Mouse (Mus musculus) embryonic facial prominence, embryonic 10.5 days (tissue): ENCODE data around the gene Xxylt1. TPM values are rescaled to one million over a fixed set of nuclear protein-coding genes. Genes with fewer than 3 reads are reported as not detected.
"Not testable (repeated sequence)": the region's sequence is repeated elsewhere in the genome, so short reads cannot be mapped to it uniquely, and the experiment has no call there.

Source experiments
- DNase-seq: peaks from one replicate; pipeline ENCODE4 v3.0.0-alpha.2; 2017; ENCODE audit warnings: low spot score
- H3K27ac ChIP-seq: fragments of 300-500 bp; sonication (generic); replicated peaks from 2 replicates; pipeline ENCODE4 v1.5.1; 2016; ENCODE audit warnings: mild to moderate bottlenecking
- H3K27me3 ChIP-seq: fragments of 300-500 bp; sonication (generic); replicated peaks from 2 replicates; pipeline ENCODE4 v1.6.1; 2016; ENCODE audit warnings: low read depth, mild to moderate bottlenecking; ENCODE audit not compliant: poor library complexity, severe bottlenecking
- H3K36me3 ChIP-seq: fragments of 300-500 bp; sonication (generic); replicated peaks from 2 replicates; pipeline ENCODE4 v1.6.1; 2016; ENCODE audit warnings: mild to moderate bottlenecking, moderate library complexity
- H3K4me1 ChIP-seq: fragments of 300-500 bp; sonication (generic); 2 replicates; pipeline ENCODE4 v1.6.1; 2016
- H3K4me3 ChIP-seq: fragments of 300-500 bp; sonication (generic); 2 replicates; pipeline ENCODE4 v1.5.1; 2016; ENCODE audit warnings: mild to moderate bottlenecking, moderate library complexity
- H3K9me3 ChIP-seq: fragments of 300-500 bp; sonication (generic); 2 replicates; pipeline ENCODE4 v1.6.1; 2016; ENCODE audit warnings: mild to moderate bottlenecking
- WGBS: fragments of 180-500 bp; shearing (Covaris S2); methylation state at CpG from one replicate; pipeline ENCODE4 v1.1.7; 2016; 5-methylcytosine and 5-hydroxymethylcytosine counted together
- polyA plus RNA-seq: library from polyadenylated mRNA; unstranded; fragments of >200 nt; fragmentation: Nextera tagmentation; extraction: Ambion mirVana; gene quantifications from 2 replicates; pipeline ENCODE4 v1.2.1, GENCODE M21; 2016

Gene Xxylt1
- polyA plus RNA-seq, 1 experiment from 2014 or later, result 14.5 TPM

GRCm38 (mm10) chr16:31016669-31017068 lies 64.6 kb downstream of the Xxylt1 start:
- Histone ChIP-seq H3K36me3 (0 out of 2 replicates have a peak, but pooled peaks cover 4% of the 10 kb centered on the region), H3K4me1 (peaks cover 29% of the 10 kb centered on the region), H3K4me3 (no peak overlapping the region), H3K27me3 (no peaks in the 10 kb centered on the region), H3K9me3 (no peaks in the 10 kb centered on the region), H3K27ac (no peak overlapping the region)
- DNase-seq, result no peak
- 84% methylated on average over 2 of the region's 2 CpGs for WGBS

- H3K4me1 ChIP-seq, result peaks cover 26% of the 10 kb centered on the region
- H3K27ac ChIP-seq, result no peak overlapping the region
- peak; percentile 32 for DNase-seq
- H3K36me3 ChIP-seq, result 0 out of 2 replicates have a peak, but pooled peaks cover 4% of the 10 kb centered on the region
- no peak overlapping the region for H3K4me3 ChIP-seq
- no peaks in the 10 kb centered on the region for H3K9me3 ChIP-seq
- WGBS, result 78% methylated on average over 8 of the region's 8 CpGs
- no peaks in the 10 kb centered on the region for H3K27me3 ChIP-seq
Measured at GRCm38 (mm10) chr16:31016169-31016568, 65.1 kb downstream of the Xxylt1 start.

- H3K4me3 ChIP-seq, result no peak overlapping the region
- 90% methylated on average over 1 of the region's 1 CpGs for WGBS
- H3K27me3 ChIP-seq, result no peaks in the 10 kb centered on the region
- DNase-seq, result no peak
- H3K4me1 ChIP-seq, result peaks cover 18% of the 10 kb centered on the region; the same call in 1 of the 2 replicates
- no peaks in the 10 kb centered on the region for H3K9me3 ChIP-seq
- 0 out of 2 replicates have a peak, but pooled peaks cover 4% of the 10 kb centered on the region for H3K36me3 ChIP-seq
- no peak overlapping the region for H3K27ac ChIP-seq
Measured at GRCm38 (mm10) chr16:31015271-31015670, 66.0 kb downstream of the Xxylt1 start.

GRCm38 (mm10) chr16:31012236-31012635 lies 69.0 kb downstream of the Xxylt1 start:
- Histone ChIP-seq H3K9me3 (no peaks in the 10 kb centered on the region), H3K4me1 (peaks cover 17% of the 10 kb centered on the region; the same call in 1 of the 2 replicates), H3K27ac (no peak overlapping the region), H3K27me3 (no peaks in the 10 kb centered on the region), H3K4me3 (no peak overlapping the region), H3K36me3 (peaks cover 4% of the 10 kb centered on the region)
- 93% methylated on average over 10 of the region's 10 CpGs for WGBS
- DNase-seq, result no peak

- DNase-seq, result no peak
- no peaks in the 10 kb centered on the region for H3K9me3 ChIP-seq
- no peak overlapping the region for H3K27ac ChIP-seq
- peaks cover 12% of the 10 kb centered on the region for H3K36me3 ChIP-seq
- peaks cover 17% of the 10 kb centered on the region; the same call in 1 of the 2 replicates for H3K4me1 ChIP-seq
- 85% methylated on average over 5 of the region's 5 CpGs for WGBS
- H3K27me3 ChIP-seq, result no peaks in the 10 kb centered on the region
- H3K4me3 ChIP-seq, result no peak overlapping the region
Measured at GRCm38 (mm10) chr16:31010443-31010842, 70.8 kb downstream of the Xxylt1 start.

GRCm38 (mm10) chr16:31008326-31008725 lies 72.9 kb downstream of the Xxylt1 start:
- H3K27me3 ChIP-seq, result no peaks in the 10 kb centered on the region
- no peak overlapping the region for H3K27ac ChIP-seq
- no peaks in the 10 kb centered on the region for H3K9me3 ChIP-seq
- no peak overlapping the region for H3K4me3 ChIP-seq
- DNase-seq, result no peak
- peaks cover 32% of the 10 kb centered on the region for H3K4me1 ChIP-seq
- WGBS, result 86% methylated on average over 7 of the region's 7 CpGs
- peaks cover 12% of the 10 kb centered on the region for H3K36me3 ChIP-seq

GRCm38 (mm10) chr16:31007582-31007981 lies 73.7 kb downstream of the Xxylt1 start:
- DNase-seq, result no peak
- H3K4me1 ChIP-seq, result peaks cover 32% of the 10 kb centered on the region
- no peaks in the 10 kb centered on the region for H3K27me3 ChIP-seq
- H3K9me3 ChIP-seq, result no peaks in the 10 kb centered on the region
- WGBS, result 93% methylated on average over 12 of the region's 12 CpGs
- H3K27ac ChIP-seq, result no peak overlapping the region
- no peak overlapping the region for H3K4me3 ChIP-seq
- peaks cover 12% of the 10 kb centered on the region for H3K36me3 ChIP-seq

GRCm38 (mm10) chr16:31005693-31006092 lies 75.5 kb downstream of the Xxylt1 start:
- 75% methylated on average over 7 of the region's 7 CpGs for WGBS
- H3K36me3 ChIP-seq, result peaks cover 12% of the 10 kb centered on the region
- H3K27ac ChIP-seq, result no peak overlapping the region
- no peaks in the 10 kb centered on the region for H3K9me3 ChIP-seq
- H3K4me1 ChIP-seq, result peaks cover 35% of the 10 kb centered on the region
- no peaks in the 10 kb centered on the region for H3K27me3 ChIP-seq
- no peak for DNase-seq
- H3K4me3 ChIP-seq, result no peak overlapping the region

GRCm38 (mm10) chr16:31004321-31004682 lies 76.9 kb downstream of the Xxylt1 start:
- Histone ChIP-seq H3K27ac (peak overlapping the region; percentile 45), H3K4me3 (no peak overlapping the region), H3K4me1 (peaks cover 35% of the 10 kb centered on the region), H3K36me3 (peaks cover 12% of the 10 kb centered on the region), H3K9me3 (no peaks in the 10 kb centered on the region), H3K27me3 (no peaks in the 10 kb centered on the region)
- no peak for DNase-seq
- 46% methylated on average over 2 of the region's 2 CpGs for WGBS

GRCm38 (mm10) chr16:31003592-31004320 lies 77.5 kb downstream of the Xxylt1 start:
- Histone ChIP-seq H3K4me1 (peaks cover 34% of the 10 kb centered on the region), H3K27ac (peak overlapping the region; percentile 48), H3K36me3 (peaks cover 12% of the 10 kb centered on the region), H3K4me3 (peak overlapping the region; percentile 29; the same call in 1 of the 2 replicates)
- peak; percentile 40 for DNase-seq
- WGBS, result 15% methylated on average over 10 of the region's 10 CpGs
- H3K27me3 ChIP-seq, H3K9me3 ChIP-seq: not testable (repeated sequence)

- DNase-seq, result no peak
- Histone ChIP-seq H3K36me3 (peaks cover 12% of the 10 kb centered on the region), H3K27ac (peak overlapping the region; percentile 48), H3K9me3 (no peaks in the 10 kb centered on the region), H3K27me3 (no peaks in the 10 kb centered on the region), H3K4me1 (peaks cover 32% of the 10 kb centered on the region), H3K4me3 (no peak overlapping the region)
- WGBS, result 68% methylated on average over 6 of the region's 6 CpGs
Measured at GRCm38 (mm10) chr16:31002926-31003325, 78.3 kb downstream of the Xxylt1 start.

GRCm38 (mm10) chr16:31002117-31002516 lies 79.1 kb downstream of the Xxylt1 start:
- Histone ChIP-seq H3K9me3 (no peaks in the 10 kb centered on the region), H3K4me3 (no peak overlapping the region), H3K27ac (no peak overlapping the region; the same call in 1 of the 2 replicates), H3K27me3 (no peaks in the 10 kb centered on the region), H3K36me3 (peaks cover 7% of the 10 kb centered on the region), H3K4me1 (peaks cover 37% of the 10 kb centered on the region)
- DNase-seq, result no peak
- 87% methylated on average over 6 of the region's 6 CpGs for WGBS

- H3K4me1 ChIP-seq, result peaks cover 38% of the 10 kb centered on the region
- H3K27ac ChIP-seq, result no peak overlapping the region
- no peaks in the 10 kb centered on the region for H3K36me3 ChIP-seq
- no peaks in the 10 kb centered on the region for H3K27me3 ChIP-seq
- DNase-seq, result no peak
- 95% methylated on average over 2 of the region's 2 CpGs for WGBS
- H3K9me3 ChIP-seq, result no peaks in the 10 kb centered on the region
- no peak overlapping the region for H3K4me3 ChIP-seq
Measured at GRCm38 (mm10) chr16:30998711-30999110, 82.5 kb downstream of the Xxylt1 start.
